Mouse (Mus musculus): ENCODE results near the gene Mtx1.
A peak's percentile ranks its signal among the peaks of the same experiment; 100 is the strongest.

Mtx1 gene

DNA sequence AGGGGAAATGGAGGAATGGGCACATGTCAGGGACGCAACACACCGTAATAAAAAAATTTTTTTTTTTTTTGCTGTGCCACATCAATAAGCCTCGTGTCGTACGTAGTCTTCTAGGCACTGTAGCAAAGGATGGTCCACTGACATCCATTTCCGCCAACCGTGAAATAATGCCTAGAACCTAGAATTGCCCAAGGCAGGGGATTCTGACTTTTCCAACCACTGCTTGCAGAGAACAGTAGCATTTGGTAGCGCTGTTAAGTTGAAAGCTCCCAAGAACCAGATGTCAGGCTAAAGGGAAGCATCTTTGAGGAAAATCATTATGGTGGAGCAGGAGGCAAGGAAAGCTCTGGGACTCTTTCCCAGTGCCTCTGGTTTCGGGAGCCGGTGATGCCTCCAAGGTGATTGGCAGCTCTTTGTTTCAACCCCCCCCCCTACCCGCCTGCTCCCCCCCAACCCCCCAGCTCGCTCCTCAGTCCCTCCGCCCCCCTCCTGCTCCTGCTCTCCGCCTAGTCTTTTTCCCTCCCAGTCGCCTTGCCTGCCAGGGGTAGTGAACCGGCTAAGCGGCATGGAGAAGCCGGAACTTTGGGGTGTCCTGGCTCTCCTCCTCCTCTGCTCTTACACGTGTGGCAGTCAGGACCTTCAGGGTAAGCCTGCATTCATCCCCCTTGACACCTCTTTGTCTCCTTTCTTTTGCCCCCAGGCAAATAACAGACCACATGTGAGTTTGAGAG is 12.0 kb downstream of the Mtx1 start, which contains the start of gene Thbs3:
Thbs3 (plus strand) TSS at position 500 of the 731 bp plus-strand sequence.
- DNase-seq (ENCODE audit: low spot score), result no peak

DNA sequence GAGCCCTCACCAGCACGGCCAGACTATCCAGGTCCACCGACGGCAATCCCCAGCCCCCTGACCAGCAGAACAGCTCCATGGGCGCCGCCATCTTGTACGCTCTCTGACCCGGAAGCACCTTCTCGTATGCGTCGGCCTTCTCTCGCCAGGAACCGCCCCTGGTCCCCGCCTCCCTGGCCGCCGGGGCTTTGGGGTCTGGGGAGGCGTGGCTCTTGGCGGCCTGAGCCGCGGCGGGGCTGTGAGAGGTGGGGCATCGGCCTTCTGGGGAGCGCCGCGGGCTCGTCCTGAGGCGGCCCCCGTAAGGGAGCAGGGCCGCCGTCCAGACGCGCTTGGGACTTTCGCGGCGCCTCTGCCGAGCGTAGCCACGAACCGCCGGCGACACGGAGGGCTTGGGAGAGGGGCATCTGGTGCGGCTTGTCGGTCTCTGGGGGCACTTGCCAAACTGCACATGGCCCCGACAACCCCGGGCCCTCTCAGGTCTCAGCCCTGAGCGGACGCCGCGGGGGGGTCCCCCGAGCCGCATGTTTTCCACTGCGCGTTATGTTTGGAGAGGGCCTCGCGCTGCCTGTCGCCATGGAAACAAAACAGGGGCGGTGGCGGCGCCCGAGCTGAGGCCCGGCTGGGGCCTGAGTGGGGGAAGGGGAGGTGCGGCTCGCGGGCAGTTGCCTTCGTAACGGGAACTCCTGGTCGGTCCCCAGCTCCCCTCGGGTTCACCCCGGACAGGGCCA is 12.9 kb downstream of the Mtx1 start:
- peak; percentile 89 for DNase-seq (ENCODE audit: low spot score)

- DNase-seq (ENCODE audit: low spot score), result no peak
Measured at GRCm38 (mm10) chr3:89210731-89211130, 16.2 kb downstream of the Mtx1 start.

DNA sequence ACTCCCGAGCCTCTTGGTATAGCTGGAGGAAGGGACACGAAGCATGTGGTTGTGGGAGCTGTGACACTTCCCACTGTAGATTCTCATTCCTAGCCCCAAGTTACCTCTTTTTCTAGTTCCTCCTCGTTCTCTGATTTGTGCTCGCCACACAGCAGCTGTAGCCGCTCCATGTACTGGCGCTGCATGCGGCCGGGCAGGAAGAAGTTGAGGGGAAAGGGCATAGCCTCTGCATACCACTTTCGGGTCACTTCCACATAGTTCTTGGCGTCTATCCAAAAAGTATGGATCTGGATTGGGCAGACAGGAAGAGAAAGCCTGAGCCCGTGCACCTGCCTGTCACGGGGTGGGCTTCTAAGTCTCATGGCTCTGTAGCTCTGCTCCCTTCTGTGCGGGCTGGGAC is 16.7 kb downstream of the Mtx1 start:
- no peak for DNase-seq (ENCODE audit: low spot score)

DNA sequence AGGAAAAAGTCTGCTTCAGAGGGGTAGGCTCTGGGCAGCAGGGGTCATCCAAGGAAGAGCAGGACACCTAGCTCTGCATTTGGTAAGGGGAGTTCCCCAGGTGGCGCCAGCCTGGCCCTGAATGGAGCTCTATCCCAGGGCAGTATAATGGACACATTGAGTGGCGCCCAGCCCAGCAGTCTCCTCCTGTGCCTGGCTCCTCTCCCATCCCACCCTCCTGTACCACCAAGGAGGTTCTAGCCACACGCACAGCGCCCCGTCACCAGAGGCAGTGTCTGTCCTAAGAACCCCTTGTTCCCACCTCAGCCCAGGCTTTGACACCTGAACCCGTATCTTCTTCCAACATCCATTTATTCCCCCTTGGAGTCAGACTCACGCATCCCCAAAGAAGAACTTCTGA is 17.2 kb downstream of the Mtx1 start:
- no peak for DNase-seq (ENCODE audit: low spot score)

DNA sequence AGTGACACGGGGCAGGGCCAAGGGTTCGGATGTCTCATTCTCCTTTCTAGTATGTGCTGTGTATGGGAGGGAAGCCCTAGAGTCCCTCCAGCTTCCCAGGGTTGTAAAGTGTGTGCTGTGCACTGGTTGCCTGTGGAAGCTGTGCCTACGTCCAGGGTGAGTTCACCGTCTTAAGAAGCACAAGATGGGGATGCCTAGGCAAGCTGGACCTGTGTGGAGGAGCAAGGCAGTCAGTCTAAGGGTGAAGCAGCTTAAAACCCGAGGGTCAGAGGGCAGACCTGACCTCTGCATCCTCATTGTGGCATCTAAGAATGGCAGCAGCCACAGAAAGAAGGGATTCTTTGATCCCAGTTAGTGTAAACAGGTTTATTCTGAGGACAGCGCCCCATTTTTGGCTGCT is 18.2 kb downstream of the Mtx1 start:
- no peak for DNase-seq (ENCODE audit: low spot score)

DNA sequence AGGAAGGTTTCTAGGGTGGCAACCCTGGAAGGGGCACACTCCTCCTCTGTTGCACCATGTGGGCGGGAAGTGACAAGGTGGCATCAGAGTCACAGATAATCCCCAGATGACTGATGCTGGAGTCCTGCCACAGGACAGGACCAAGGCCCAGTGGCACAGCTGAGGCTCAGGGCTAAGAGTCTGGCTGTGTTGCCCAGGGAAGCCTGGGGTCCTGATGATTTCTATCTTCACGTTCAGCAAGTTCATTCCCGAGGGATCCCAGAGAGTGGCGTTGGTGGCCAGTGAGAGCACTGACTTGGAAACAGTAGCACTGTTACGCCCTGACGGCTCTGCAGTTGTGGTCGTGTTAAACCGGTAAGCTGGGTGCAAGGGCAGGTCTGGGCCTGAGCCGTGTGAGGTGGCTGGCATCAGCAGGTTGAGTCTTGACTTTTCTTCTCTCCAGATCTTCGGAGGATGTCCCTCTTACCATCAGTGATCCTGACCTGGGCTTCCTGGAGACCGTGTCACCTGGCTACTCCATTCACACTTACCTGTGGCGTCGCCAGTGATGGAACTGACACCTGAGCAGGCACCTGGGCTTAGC is 18.7 kb downstream of the Mtx1 start:
- no peak for DNase-seq (ENCODE audit: low spot score)

GRCm38 (mm10) chr3:89206695-89207094 is 20.2 kb downstream of the Mtx1 start:
- no peak for DNase-seq (ENCODE audit: low spot score)

GRCm38 (mm10) chr3:89206079-89206478 is 20.8 kb downstream of the Mtx1 start:
- DNase-seq (ENCODE audit: low spot score), result peak; percentile 45

GRCm38 (mm10) chr3:89203142-89203514 is 23.8 kb downstream of the Mtx1 start:
- peak; percentile 29 for DNase-seq (ENCODE audit: low spot score)

DNA sequence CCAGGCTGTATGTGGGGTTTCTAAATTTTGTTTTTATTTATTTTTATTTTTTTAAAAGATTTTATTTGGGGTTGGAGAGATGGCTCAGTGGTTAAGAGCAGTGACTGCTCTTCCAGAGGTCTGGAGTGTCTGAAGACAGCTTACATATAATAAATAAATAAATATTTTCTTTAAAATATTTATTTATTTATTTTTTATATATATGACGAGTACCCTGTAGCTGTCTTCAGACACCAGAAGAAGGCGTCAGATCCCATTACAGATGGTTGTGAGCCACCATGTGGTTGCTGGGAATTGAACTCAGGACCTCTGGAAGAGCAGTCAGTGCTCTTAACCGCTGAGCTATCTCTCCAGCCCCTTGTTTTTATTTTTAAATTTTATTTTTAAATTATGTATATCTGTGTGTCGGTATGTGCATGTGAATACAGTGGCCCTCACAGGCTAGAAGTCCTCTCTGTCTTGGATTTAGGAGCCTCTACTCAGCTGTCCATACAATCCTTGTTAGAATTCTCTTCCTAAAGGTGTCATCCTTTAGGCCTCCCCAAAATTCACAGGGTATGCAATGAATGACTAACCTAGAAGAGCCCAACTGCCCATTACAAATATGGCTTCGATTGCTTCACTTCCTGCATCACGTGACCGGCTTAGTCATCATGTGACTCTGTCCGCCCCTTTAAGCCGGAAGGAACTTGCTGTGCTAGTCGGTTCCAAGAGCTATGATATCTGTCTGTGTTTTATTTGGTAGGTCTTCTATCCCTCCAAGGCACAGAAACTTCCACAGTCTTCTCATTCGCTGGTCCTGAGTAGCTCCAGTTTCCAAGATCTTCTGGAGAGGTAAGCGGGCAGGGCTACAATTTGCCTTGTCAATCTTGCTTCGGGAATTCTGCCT is 24.4 kb downstream of the Mtx1 start, which contains the start of gene Gba:
Gba (plus strand) TSS at position 676 of the 889 bp plus-strand sequence.
- peak; percentile 96 for DNase-seq (ENCODE audit: low spot score)

- peak; percentile 40 for DNase-seq (ENCODE audit: low spot score)
Measured at GRCm38 (mm10) chr3:89199839-89200238, 27.0 kb downstream of the Mtx1 start.

DNA sequence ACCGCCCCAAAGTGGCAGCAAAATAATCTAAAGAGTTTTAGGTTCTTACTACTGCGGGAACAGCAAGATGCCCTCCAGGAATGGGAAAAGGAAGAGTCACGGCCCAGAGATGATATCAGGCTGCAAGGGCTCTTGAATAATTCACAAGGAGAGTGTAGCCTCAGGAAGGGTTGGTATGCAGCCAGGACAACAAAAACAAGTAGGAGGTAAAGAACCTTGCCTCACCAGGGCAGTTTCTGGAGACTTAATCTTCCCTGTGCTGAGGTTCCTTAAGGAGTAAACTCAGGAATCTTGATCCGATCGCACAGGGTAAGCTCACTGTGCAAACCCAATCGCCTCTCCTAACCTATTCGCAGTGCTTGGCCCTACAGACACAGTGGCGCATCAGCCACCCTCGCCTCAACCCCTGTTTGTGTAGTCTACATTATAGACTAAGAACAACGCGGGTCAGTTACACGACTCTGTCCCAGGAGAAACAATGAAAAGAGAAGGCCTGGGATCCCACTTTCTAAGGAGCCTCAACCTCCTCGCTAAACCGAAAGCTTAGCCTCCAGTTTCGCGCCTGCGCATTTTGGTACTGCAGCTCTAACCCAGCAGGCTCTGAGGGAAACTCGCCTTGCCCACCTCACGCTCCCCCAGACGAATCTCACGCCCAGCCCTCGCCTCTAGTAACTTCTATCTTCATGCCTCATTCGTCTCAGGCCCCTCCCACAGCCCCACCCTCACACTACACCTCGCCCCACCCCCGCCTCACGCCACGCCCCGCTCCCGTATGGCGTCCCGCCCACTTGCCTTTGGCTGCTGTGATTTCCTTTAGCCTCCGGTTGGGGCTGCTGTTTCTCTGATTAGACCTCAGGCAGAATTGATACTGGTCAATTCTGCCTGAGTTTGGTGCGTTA is 30.7 kb downstream of the Mtx1 start:
- peak; percentile 95 for DNase-seq (ENCODE audit: low spot score)

DNA sequence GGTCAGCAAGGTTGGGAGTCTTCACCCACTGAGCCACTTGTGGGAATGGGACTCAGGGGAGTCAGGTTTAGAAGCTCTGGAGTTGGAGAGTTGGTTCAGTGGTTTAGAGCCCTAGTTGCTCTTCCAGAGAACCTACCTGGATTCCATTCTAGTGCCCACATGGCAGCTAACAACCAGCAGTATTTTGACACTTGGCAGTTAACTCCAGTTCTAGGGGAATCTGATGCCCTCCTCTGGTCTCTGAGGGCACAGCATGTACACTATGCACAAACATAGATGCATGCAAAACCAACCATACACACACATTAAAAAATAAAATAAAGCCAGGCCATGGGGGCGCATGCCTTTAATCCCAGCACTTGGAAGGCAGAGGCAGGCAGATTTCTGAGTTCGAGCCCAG is 33.0 kb downstream of the Mtx1 start:
- no peak for DNase-seq (ENCODE audit: low spot score)

DNA sequence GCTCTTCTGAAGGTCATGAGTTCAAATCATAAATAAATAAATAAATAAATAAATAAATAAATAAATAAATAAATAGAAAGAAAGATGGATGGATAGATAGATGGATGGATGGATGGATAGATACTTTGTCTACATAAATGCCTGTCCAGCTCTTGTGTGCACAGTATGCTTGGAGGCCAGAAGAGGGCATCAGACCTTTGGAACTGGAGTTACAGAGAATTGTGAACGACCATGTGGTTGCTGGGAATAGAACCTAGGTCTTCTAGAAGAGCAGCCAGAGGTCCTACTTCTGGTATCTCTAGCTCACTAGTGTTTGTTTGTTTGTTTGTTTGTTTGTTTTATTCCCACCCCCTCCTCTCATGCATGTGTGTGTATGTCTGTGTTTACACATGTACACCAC is 33.5 kb downstream of the Mtx1 start:
- no peak for DNase-seq (ENCODE audit: low spot score)

- DNase-seq (ENCODE audit: low spot score), result no peak
Measured at GRCm38 (mm10) chr3:89190436-89190835, 36.5 kb downstream of the Mtx1 start.

- DNase-seq (ENCODE audit: low spot score), result no peak
Measured at GRCm38 (mm10) chr3:89188478-89188875, 38.4 kb downstream of the Mtx1 start.

- no peak for DNase-seq (ENCODE audit: low spot score)
Measured at GRCm38 (mm10) chr3:89187690-89188477, 39.0 kb downstream of the Mtx1 start.

DNA sequence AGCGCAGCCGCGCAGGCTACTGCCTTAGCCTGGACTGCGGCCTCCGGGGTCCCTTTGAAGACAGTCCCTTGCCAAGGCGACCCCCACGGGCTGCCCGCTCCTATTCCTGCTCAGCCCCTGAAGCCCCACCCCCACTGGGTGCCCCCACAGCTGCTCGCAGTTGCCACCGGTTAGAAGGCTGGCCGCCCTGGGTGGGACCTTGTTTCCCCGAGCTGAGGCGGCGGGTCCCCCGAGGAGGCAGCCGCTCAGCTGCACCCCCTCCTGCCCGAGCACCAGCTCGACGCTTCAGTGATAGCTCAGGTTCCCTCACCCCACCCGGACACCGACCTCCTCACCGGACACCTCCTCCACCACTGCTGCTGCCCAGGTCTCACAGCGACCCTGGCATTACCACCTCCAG is 39.7 kb downstream of the Mtx1 start:
- no peak for DNase-seq (ENCODE audit: low spot score)

DNA sequence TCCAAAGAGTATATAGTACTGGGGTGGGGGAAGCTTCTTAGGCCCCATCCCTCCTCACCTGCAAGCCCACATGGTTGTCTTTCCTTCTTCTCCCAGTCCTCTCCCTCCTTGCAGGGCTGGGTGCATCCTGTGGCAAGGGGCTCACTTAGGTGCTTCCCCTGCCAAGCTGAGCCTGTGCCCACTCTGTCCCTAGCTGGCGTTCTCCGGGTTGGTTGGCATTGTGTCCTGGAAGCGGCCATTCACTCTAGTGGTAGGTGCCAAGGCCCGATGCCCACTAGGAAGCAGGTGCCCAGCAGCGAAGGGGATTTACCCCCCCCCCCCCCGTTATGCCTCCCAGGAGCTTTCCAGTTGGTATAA is 43.0 kb downstream of the Mtx1 start:
- DNase-seq (ENCODE audit: low spot score), result no peak

All from adipocyte (in vitro differentiated cells).